Mouse (Mus musculus) heart, embryonic 10.5 days (tissue): ENCODE results near the gene Nr4a3. TPM values are rescaled to one million over a fixed set of nuclear protein-coding genes. Genes with fewer than 3 reads are reported as not detected.

Source experiments
- DNase-seq: peaks from one replicate; pipeline ENCODE4 v3.0.0-alpha.2; 2017; ENCODE audit warnings: low spot score
- H3K27ac ChIP-seq: fragments of 300-500 bp; sonication (generic); 2 replicates; pipeline ENCODE4 v1.5.1; 2016; ENCODE audit warnings: mild to moderate bottlenecking
- H3K27me3 ChIP-seq: fragments of 300-500 bp; sonication (generic); 2 replicates; pipeline ENCODE4 v1.6.1; 2016; ENCODE audit warnings: mild to moderate bottlenecking; ENCODE audit not compliant: poor library complexity, insufficient read depth, severe bottlenecking
- H3K36me3 ChIP-seq: fragments of 300-500 bp; sonication (generic); 2 replicates; pipeline ENCODE4 v1.6.1; 2016; ENCODE audit warnings: mild to moderate bottlenecking, moderate library complexity
- H3K4me1 ChIP-seq: fragments of 300-500 bp; sonication (generic); 2 replicates; pipeline ENCODE4 v1.6.1; 2016; ENCODE audit warnings: mild to moderate bottlenecking
- H3K4me3 ChIP-seq: fragments of 300-500 bp; sonication (generic); 2 replicates; pipeline ENCODE4 v1.5.1; 2016; ENCODE audit warnings: mild to moderate bottlenecking, moderate library complexity
- H3K9me3 ChIP-seq: fragments of 300-500 bp; sonication (generic); 2 replicates; pipeline ENCODE4 v1.6.1; 2016; ENCODE audit warnings: mild to moderate bottlenecking, moderate library complexity
- WGBS: fragments of 180-500 bp; shearing (Covaris S2); methylation state at CpG from one replicate; pipeline ENCODE4 v1.1.7; 2016; 5-methylcytosine and 5-hydroxymethylcytosine counted together
- polyA plus RNA-seq: library from polyadenylated mRNA; unstranded; fragments of >200 nt; fragmentation: Nextera tagmentation; extraction: Ambion mirVana; gene quantifications from 2 replicates; pipeline ENCODE4 v1.2.1, GENCODE M21; 2016

Nr4a3 gene
- polyA plus RNA-seq, 1 experiment from 2014 or later: 0.09 TPM

DNA sequence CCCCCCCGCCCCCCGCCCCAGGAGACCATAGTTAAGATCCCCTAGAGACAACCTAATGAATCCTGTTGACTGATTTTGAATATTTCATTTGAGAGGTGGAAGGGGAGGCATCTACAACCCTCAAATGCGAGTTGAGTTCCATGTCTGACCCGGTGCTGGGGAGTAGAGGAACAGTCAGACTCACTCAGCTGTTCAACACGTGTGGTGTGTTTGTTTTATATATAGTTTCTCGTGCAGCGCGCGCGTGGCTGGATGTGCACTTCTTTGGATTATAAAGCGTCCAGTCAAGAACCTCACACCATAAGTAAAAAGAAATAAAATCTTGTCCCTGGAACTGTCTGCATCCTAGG is 837 bp upstream of the Nr4a3 start:
- H3K4me1 ChIP-seq: peaks cover 43% of the 10 kb centered on the region

DNA sequence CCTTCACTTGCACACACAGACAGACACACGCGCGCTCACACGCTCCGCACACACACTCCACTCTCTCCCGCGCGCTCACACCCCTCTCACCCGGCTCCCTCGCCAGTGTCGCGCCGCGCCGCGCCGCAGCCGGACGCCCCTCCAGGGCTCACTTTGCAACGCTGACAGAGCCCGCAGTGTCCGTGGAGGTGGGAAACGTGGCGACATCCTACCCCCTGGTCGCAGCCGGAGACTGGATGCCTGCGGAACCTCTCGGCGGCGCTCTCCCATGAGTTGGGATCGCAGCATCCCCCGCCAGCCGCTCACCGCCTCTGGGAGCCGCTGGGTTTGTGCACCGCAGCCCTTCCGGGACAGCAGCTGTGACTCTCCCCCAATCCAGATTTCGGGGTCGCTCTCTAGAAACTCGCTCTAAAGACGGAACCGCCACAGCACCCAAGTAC is 348 bp downstream of the Nr4a3 start:
- DNase-seq: peak; percentile 82
- Histone ChIP-seq H3K27ac (peak overlapping the region; percentile 97), H3K4me1 (peaks cover 43% of the 10 kb centered on the region), H3K27me3 (peaks cover 36% of the 10 kb centered on the region), H3K36me3 (no peaks in the 10 kb centered on the region), H3K9me3 (no peaks in the 10 kb centered on the region), H3K4me3 (peak overlapping the region; percentile 85)
- 0% methylated on average over 42 of the region's 42 CpGs for WGBS

More for the DNA sequence above, 837 bp upstream of the Nr4a3 start:
- Histone ChIP-seq H3K4me3 (peak overlapping the region; percentile 85), H3K36me3 (no peaks in the 10 kb centered on the region), H3K9me3 (no peaks in the 10 kb centered on the region), H3K27ac (peak overlapping the region; percentile 97), H3K27me3 (peaks cover 25% of the 10 kb centered on the region)
- under 1% methylated on average over 11 of the region's 11 CpGs for WGBS
- no peak for DNase-seq

DNA sequence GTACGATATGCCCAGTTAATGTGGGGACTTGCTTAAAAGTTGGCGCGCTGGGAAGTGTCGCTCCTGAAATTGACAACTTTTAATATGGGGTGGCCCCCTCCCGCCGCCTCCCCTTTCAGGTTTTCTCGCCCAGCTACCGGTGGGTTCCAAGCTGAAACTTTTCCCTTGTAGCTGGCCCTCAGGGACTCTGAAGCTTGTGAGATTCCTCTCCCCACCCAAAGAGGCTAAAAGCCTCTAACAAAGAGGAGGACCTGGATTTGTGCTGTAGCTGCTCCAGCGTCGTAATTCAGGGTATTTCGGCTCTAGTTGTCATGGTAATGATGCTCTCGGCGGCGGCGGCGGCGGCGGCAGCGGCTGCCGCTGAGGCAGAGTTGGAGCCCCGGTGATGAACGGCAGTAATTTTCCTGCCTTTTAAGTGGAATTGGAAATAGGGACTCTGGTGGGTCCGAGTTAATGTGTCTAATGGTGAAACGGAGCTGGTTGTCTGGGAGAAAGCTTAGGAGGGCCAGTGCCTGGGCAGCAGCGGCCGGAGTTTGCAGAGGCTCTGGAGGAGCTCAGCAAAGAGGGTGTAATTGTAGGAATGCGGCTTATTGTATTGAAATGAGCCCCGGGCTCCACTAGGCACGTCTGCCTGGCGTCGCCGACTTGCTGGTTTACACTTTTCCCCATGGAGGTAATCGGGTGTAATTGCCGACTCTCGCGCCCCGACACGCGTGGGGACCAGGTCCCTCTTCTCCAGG is 938 bp downstream of the Nr4a3 start:
- Histone ChIP-seq H3K27ac (peak overlapping the region; percentile 53; the same call in 1 of the 2 replicates), H3K36me3 (no peaks in the 10 kb centered on the region), H3K27me3 (peaks cover 42% of the 10 kb centered on the region), H3K4me1 (peaks cover 43% of the 10 kb centered on the region), H3K9me3 (no peaks in the 10 kb centered on the region), H3K4me3 (peak overlapping the region; percentile 85)
- DNase-seq: no peak
- under 1% methylated on average over 39 of the region's 39 CpGs for WGBS

DNA sequence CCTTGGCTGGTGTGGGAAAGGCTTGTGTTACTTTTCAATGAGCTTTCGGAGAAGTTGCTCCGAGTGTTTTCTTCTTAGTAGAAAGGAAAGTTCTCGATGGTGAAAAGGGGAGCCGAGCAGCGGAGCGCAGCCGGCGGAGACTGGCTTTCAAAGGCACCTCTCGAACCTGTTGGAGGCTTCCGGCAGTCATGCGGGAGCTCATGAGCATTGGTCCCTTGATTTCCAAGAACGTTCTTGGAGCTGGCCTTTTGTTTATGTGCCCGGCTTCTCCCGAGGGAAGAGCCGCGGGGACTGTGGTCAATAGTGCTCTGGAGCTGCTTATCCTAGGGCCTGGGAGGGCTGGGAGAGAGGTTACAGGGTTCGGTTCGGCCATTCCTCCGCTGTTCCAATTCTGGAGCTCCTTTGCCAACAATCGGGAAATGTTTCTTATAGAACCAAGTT is 1.5 kb downstream of the Nr4a3 start:
- DNase-seq: no peak
- 0% methylated on average over 20 of the region's 20 CpGs for WGBS

DNA sequence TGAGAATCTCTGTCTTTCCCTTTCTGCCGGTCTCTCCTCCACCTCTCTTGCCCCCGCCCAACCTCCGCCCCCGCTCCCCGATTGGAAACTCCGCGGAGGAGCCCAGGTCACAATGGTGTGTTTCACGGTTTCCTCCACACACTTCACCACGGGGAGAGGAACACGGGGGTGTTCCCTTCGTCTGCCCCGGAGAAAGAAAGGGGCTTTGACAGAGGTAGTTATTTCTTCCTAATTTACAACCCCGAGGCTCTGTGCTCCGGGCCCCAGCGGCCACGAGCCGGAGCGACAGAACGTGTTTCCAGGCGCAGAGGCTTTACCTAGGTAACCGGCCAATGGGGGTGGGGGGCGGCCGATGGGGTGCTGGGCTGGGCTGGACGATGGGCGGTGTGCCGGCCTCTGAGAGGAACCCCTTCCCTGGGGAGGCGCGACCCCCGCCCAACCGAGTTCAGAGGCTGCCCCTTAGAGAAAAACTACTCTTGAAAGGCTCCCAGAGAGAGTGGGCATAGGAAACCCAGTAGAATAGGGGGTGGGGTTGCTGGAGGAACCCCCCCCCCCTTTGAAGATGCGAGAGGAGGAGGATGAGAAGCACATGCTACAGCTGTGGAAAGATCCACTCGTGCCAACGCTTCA is 2.3 kb downstream of the Nr4a3 start:
- Histone ChIP-seq H3K9me3 (no peaks in the 10 kb centered on the region), H3K4me3 (peak overlapping the region; percentile 85), H3K27me3 (peaks cover 56% of the 10 kb centered on the region), H3K27ac (peak overlapping the region; percentile 53; the same call in 1 of the 2 replicates), H3K4me1 (peaks cover 50% of the 10 kb centered on the region), H3K36me3 (no peaks in the 10 kb centered on the region)
- DNase-seq: no peak
- under 1% methylated on average over 33 of the region's 33 CpGs for WGBS

More for the DNA sequence above, 1.5 kb downstream of the Nr4a3 start:
- no peaks in the 10 kb centered on the region for H3K36me3 ChIP-seq
- peak overlapping the region; percentile 85 for H3K4me3 ChIP-seq
- peaks cover 49% of the 10 kb centered on the region for H3K4me1 ChIP-seq
- H3K27me3 ChIP-seq: peaks cover 48% of the 10 kb centered on the region
- H3K27ac ChIP-seq: peak overlapping the region; percentile 53; the same call in 1 of the 2 replicates
- H3K9me3 ChIP-seq: no peaks in the 10 kb centered on the region

DNA sequence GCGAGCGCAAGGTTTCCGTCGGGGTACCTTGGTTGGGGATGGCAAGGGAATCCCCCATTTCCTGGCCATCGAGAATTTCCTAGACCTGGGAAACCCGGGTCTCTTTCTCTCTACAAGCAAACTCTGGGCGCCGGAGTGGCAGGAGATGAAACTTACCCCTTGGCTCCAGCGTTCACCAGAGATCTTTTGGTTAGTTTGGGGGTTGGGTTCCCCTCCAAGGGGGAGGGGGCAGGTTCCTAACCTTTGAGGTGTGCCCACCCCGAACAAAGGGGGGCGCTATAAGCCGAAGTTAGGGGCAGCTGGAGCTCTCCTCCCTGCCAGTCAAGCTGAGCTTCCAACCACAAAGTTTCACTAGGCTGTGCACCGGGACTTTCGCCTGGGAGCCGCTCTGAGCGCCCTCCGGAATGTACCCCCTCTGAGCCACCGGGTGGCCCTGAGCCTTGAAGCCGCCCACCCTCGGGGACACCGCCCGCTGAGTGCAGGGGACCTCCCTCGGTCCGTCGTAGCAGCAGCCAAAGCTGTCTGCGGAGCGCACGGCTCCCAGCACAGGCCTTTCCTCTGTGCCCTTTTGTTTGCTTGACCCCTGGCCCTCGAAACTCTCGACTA is 2.9 kb downstream of the Nr4a3 start:
- no peak for DNase-seq
- Histone ChIP-seq H3K36me3 (no peaks in the 10 kb centered on the region), H3K4me1 (peaks cover 50% of the 10 kb centered on the region), H3K4me3 (peak overlapping the region; percentile 85), H3K27me3 (peaks cover 62% of the 10 kb centered on the region), H3K9me3 (no peaks in the 10 kb centered on the region), H3K27ac (no peak overlapping the region)
- WGBS: under 1% methylated on average over 30 of the region's 30 CpGs

DNA sequence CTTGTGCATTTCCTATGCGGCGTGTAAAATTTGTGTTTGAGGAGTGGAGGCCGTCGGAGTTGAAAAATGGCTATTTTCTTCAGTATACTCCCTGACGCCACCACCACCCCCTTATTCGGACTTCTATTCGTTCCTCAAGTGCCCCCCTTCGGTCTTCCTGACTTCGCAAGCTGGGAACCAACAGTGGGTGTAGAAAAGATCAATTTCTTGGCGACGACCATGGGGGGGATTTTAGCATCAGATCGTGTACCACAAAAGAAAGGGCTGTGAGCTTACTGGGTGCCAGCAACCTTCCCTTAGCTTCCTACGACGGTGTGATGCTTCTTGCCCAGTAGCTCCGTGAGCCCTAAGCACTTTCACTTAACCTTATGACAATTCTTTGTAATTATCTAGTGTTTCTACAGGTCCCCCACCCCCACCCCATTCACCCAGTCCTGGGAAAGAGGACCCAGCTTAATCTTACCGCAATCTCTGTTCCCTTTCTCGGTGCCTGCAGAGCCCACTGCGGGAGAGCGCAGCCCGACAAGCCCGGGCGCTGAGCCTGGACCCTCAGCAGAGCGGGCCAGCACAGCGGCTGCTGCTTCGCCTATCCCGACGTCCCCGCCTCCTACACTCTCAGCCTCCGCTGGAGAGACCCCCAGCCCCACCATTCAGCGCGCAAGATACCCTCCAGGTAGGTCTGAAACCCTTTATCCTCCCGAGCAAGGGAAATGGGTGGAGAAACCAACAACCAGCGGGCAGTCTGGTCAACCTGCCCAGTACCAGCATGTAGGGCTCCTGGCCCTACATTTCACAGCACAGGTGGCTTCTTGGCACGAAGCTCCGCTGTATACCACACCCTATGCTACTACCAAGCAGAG is 3.7 kb downstream of the Nr4a3 start:
- peak overlapping the region; percentile 85 for H3K4me3 ChIP-seq
- H3K9me3 ChIP-seq: no peaks in the 10 kb centered on the region
- DNase-seq: no peak

DNA sequence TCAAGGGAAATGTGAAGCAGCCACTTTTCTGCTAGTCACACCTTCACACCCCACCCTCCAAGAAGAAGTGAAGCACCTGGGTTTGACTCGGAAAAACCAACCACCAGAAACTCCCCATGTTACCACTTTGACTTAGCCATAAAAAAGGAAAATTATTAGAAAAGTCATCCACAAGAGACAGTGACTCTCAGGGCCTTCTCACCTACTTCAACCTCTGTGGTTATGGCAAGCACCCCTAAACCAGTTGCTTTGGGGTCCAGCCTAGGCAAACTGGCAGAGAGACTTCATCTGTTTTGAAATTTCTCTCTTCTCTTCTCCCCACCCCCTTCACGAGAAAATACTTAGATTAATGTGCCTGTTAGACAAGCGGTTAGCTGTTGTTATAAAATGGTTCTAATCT is 5.1 kb downstream of the Nr4a3 start:
- Histone ChIP-seq H3K36me3 (no peaks in the 10 kb centered on the region), H3K4me1 (peaks cover 43% of the 10 kb centered on the region)
- WGBS: 44% methylated on average over 3 of the region's 3 CpGs

More for the DNA sequence above, 3.7 kb downstream of the Nr4a3 start:
- Histone ChIP-seq H3K27me3 (peaks cover 70% of the 10 kb centered on the region), H3K4me1 (peaks cover 50% of the 10 kb centered on the region), H3K27ac (no peak overlapping the region), H3K36me3 (no peaks in the 10 kb centered on the region)
- 2% methylated on average over 35 of the region's 35 CpGs for WGBS

DNA sequence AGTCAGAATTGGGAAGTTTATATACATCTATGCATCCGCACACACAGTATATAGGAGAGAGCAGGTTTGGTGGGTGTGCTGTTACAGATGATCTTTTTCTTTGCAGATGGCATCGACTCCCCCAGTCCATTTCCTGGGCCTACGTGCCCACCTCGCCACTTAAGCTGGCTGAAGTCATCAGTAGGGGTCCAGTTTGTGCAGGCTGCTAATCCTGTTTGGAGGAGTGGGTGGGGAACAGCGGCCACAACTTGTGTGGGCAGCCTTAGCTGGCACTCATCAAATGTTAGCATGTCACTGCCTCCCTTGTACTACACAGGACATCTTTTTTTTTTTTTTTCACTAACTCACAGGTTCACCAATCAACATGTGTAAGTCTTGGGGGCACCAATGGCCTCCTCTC is 5.5 kb downstream of the Nr4a3 start:
- Histone ChIP-seq H3K27me3 (peaks cover 75% of the 10 kb centered on the region), H3K4me1 (peaks cover 43% of the 10 kb centered on the region), H3K4me3 (no peak overlapping the region), H3K36me3 (no peaks in the 10 kb centered on the region), H3K27ac (no peak overlapping the region), H3K9me3 (no peaks in the 10 kb centered on the region)
- no peak for DNase-seq
- 43% methylated on average over 5 of the region's 5 CpGs for WGBS

More for the DNA sequence above, 5.1 kb downstream of the Nr4a3 start:
- H3K9me3 ChIP-seq: no peaks in the 10 kb centered on the region
- no peak overlapping the region for H3K4me3 ChIP-seq
- no peak for DNase-seq
- no peak overlapping the region for H3K27ac ChIP-seq
- H3K27me3 ChIP-seq: peaks cover 78% of the 10 kb centered on the region

DNA sequence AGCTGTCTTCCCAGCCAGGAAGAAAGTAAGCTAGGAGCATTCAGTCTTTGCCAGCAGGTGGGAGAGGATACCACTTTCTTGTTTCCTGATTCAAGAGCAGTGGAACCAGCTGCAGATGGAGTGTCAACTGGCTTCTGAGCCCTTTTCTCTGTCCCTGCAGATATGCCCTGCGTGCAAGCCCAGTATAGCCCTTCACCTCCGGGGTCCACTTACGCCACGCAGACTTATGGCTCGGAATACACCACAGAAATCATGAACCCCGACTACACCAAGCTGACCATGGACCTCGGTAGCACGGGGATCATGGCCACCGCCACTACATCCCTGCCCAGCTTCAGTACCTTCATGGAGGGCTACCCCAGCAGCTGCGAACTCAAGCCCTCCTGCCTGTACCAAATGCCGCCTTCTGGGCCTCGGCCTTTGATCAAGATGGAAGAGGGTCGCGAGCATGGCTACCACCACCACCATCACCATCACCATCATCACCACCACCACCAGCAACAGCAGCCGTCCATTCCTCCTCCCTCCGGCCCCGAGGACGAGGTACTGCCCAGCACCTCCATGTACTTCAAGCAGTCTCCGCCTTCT is 6.2 kb downstream of the Nr4a3 start:
- peak overlapping the region; percentile 66 for H3K4me3 ChIP-seq
- H3K36me3 ChIP-seq: no peaks in the 10 kb centered on the region
- H3K27me3 ChIP-seq: peaks cover 81% of the 10 kb centered on the region
- 0 out of 2 replicates have a peak overlapping the region, but pooled peaks have one; percentile 64 for H3K27ac ChIP-seq
- 11% methylated on average over 19 of the region's 19 CpGs for WGBS
- DNase-seq: no peak
- H3K4me1 ChIP-seq: peaks cover 40% of the 10 kb centered on the region
- no peaks in the 10 kb centered on the region for H3K9me3 ChIP-seq

DNA sequence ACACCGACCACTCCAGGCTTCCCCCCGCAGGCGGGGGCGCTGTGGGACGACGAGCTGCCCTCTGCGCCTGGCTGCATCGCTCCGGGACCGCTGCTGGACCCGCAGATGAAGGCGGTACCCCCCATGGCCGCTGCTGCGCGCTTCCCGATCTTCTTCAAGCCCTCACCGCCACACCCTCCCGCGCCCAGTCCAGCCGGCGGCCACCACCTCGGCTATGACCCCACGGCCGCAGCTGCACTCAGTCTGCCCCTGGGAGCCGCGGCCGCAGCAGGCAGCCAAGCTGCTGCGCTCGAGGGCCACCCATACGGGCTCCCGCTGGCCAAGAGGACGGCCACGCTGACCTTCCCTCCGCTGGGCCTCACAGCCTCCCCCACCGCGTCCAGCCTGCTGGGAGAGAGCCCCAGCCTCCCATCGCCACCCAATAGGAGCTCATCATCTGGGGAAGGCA is 6.7 kb downstream of the Nr4a3 start:
- under 1% methylated on average over 37 of the region's 37 CpGs for WGBS
- Histone ChIP-seq H3K36me3 (no peaks in the 10 kb centered on the region), H3K9me3 (no peaks in the 10 kb centered on the region), H3K27ac (peak overlapping the region; percentile 64; the same call in 1 of the 2 replicates), H3K27me3 (peaks cover 85% of the 10 kb centered on the region), H3K4me3 (peak overlapping the region; percentile 66), H3K4me1 (peaks cover 35% of the 10 kb centered on the region)
- peak; percentile 78 for DNase-seq

DNA sequence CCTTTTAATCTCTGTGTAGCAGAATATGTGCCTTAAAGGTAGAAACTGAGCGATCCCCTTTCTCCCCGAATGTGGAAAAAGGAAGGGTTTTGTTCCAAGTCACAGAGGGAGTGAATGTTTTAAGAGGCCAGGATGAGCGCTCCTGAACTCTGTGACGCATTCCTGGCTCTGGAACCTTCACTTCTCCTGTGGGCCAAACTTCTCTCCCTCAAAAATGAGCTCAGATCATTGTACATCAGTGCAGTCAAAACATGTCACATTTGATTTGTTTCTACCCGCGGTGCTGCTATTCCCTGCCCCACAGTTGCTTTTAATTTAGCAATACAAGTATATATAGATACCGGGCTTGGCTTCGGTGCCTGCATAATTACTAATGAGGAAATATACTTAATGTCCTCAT is 16.8 kb downstream of the Nr4a3 start:
- Histone ChIP-seq H3K27me3 (0 out of 2 replicates have a peak, but pooled peaks cover 8% of the 10 kb centered on the region), H3K4me3 (no peak overlapping the region), H3K36me3 (no peaks in the 10 kb centered on the region), H3K4me1 (no peaks in the 10 kb centered on the region), H3K27ac (no peak overlapping the region), H3K9me3 (no peaks in the 10 kb centered on the region)
- 84% methylated on average over 8 of the region's 8 CpGs for whole genome bisulfite sequencing
- DNase-seq: no peak
